Mouse (Mus musculus) intestine, embryonic 15.5 days (tissue): ENCODE measurements around the gene Sar1b. TPM values are rescaled to one million over a fixed set of nuclear protein-coding genes. Genes with fewer than 3 reads are reported as not detected.
"Not testable (repeated sequence)": the region's sequence is repeated elsewhere in the genome, so short reads cannot be mapped to it uniquely, and the experiment has no call there.

Source experiments
- ATAC-seq: fragments of 200-750 bp; cut with Nextera tagmentation; 2 replicates; pipeline ENCODE4 v1.8.0; 2017; ENCODE audit warnings: moderate TSS enrichment, moderate library complexity
- H3K27ac ChIP-seq: fragments of 300-500 bp; sonication (generic); 2 replicates; pipeline ENCODE4 v1.5.1; 2015; ENCODE audit warnings: mild to moderate bottlenecking, inconsistent platforms
- H3K27me3 ChIP-seq: fragments of 300-500 bp; sonication (generic); replicated peaks from 2 replicates; pipeline ENCODE4 v1.6.1; 2015; ENCODE audit warnings: inconsistent platforms
- H3K36me3 ChIP-seq: fragments of 300-500 bp; sonication (generic); 2 replicates; pipeline ENCODE4 v1.6.1; 2015; ENCODE audit warnings: inconsistent platforms
- H3K4me1 ChIP-seq: fragments of 300-500 bp; sonication (generic); replicated peaks from 2 replicates; pipeline ENCODE4 v1.6.1; 2015; ENCODE audit warnings: inconsistent platforms
- H3K4me2 ChIP-seq: fragments of 300-500 bp; sonication (generic); replicated peaks from 2 replicates; pipeline ENCODE4 v1.6.1; 2015; ENCODE audit warnings: mild to moderate bottlenecking, inconsistent platforms
- H3K4me3 ChIP-seq: fragments of 300-500 bp; sonication (generic); replicated peaks from 2 replicates; pipeline ENCODE4 v1.5.1; 2015; ENCODE audit warnings: inconsistent platforms
- H3K9ac ChIP-seq: fragments of 300-500 bp; sonication (generic); 2 replicates; pipeline ENCODE4 v1.6.1; 2015; ENCODE audit warnings: inconsistent platforms
- H3K9me3 ChIP-seq: fragments of 300-500 bp; sonication (generic); 2 replicates; pipeline ENCODE4 v1.6.1; 2016; ENCODE audit warnings: inconsistent platforms
- WGBS: fragments of 180-500 bp; shearing (Covaris S2); methylation state at CpG from one replicate; pipeline ENCODE4 v1.1.7; 2015; 5-methylcytosine and 5-hydroxymethylcytosine counted together
- polyA plus RNA-seq: library from polyadenylated mRNA; unstranded; fragments of >200 nt; fragmentation: Nextera tagmentation; extraction: Ambion mirVana; gene quantifications from 2 replicates; pipeline ENCODE4 v1.2.1, GENCODE M21; 2015

The Sar1b gene
- 168 and 171 TPM in 2 replicates for polyA plus RNA-seq

GRCm38 (mm10) chr11:51763213-51763907 lies at the start of gene Sar1b, which contains the start of gene Sec24a:
Gene Sar1b (plus strand): TSS chr11:51763687.
Gene Sec24a (minus strand): TSS chr11:51763634.
- no peaks in the 10 kb centered on the region for H3K27me3 ChIP-seq
- peak; percentile 83 for ATAC-seq
- H3K9me3 ChIP-seq = no peaks in the 10 kb centered on the region
- H3K9ac ChIP-seq = peak within 1 kb of the TSS; percentile 86
- H3K4me3 ChIP-seq = peak within 1 kb of the TSS; percentile 93
- H3K4me1 ChIP-seq = peaks cover 8% of the 10 kb centered on the region
- peak within 1 kb of the TSS; percentile 77 for H3K4me2 ChIP-seq
- WGBS = under 1% methylated on average over 30 of the region's 30 CpGs
- 0 out of 2 replicates have a peak within 1 kb of the TSS, but pooled peaks have one; percentile 51 for H3K27ac ChIP-seq
- no peaks in the 10 kb centered on the region for H3K36me3 ChIP-seq

- peaks cover 47% of the 10 kb centered on the region for H3K36me3 ChIP-seq
- no peaks in the 10 kb centered on the region for H3K9me3 ChIP-seq
- H3K27me3 ChIP-seq = no peaks in the 10 kb centered on the region
- H3K9ac ChIP-seq = no peak overlapping the region
- 90% methylated on average over 11 of the region's 11 CpGs for WGBS
- H3K27ac ChIP-seq = no peak overlapping the region
- no peak overlapping the region for H3K4me2 ChIP-seq
- no peak for ATAC-seq
- H3K4me3 ChIP-seq = no peak overlapping the region
- no peaks in the 10 kb centered on the region for H3K4me1 ChIP-seq
Observed at GRCm38 (mm10) chr11:51721066-51721465, 42.4 kb upstream of the Sar1b start.

- ATAC-seq = no peak
- Histone ChIP-seq H3K4me2 (no peak overlapping the region), H3K4me3 (no peak overlapping the region), H3K27me3 (no peaks in the 10 kb centered on the region), H3K9me3 (no peaks in the 10 kb centered on the region), H3K27ac (no peak overlapping the region), H3K36me3 (peaks cover 21% of the 10 kb centered on the region), H3K9ac (no peak overlapping the region), H3K4me1 (no peaks in the 10 kb centered on the region)
- 67% methylated on average over 1 of the region's 1 CpGs for WGBS
Observed at GRCm38 (mm10) chr11:51732883-51733282, 30.6 kb upstream of the Sar1b start.

- not testable (repeated sequence) for H3K9ac ChIP-seq, H3K4me3 ChIP-seq, ATAC-seq, H3K27ac ChIP-seq, H3K27me3 ChIP-seq, H3K4me1 ChIP-seq, H3K4me2 ChIP-seq, H3K9me3 ChIP-seq
- 96% methylated on average over 13 of the region's 13 CpGs for WGBS
- peaks cover 21% of the 10 kb centered on the region for H3K36me3 ChIP-seq
Observed at GRCm38 (mm10) chr11:51734218-51734617, 29.3 kb upstream of the Sar1b start.

GRCm38 (mm10) chr11:51738651-51739403 lies 24.7 kb upstream of the Sar1b start:
- H3K27ac ChIP-seq = no peak overlapping the region
- H3K4me2 ChIP-seq = no peak overlapping the region
- 72% methylated on average over 3 of the region's 3 CpGs for WGBS
- H3K4me1 ChIP-seq = no peaks in the 10 kb centered on the region
- no peak overlapping the region for H3K9ac ChIP-seq
- ATAC-seq = peak; percentile 93
- H3K9me3 ChIP-seq = no peaks in the 10 kb centered on the region
- no peak overlapping the region for H3K4me3 ChIP-seq
- no peaks in the 10 kb centered on the region for H3K27me3 ChIP-seq
- H3K36me3 ChIP-seq = peaks cover 22% of the 10 kb centered on the region

GRCm38 (mm10) chr11:51740701-51741100 lies 22.8 kb upstream of the Sar1b start:
- Histone ChIP-seq H3K9ac (no peak overlapping the region), H3K27me3 (no peaks in the 10 kb centered on the region), H3K4me3 (no peak overlapping the region), H3K36me3 (peaks cover 23% of the 10 kb centered on the region), H3K27ac (no peak overlapping the region), H3K9me3 (no peaks in the 10 kb centered on the region), H3K4me1 (no peaks in the 10 kb centered on the region), H3K4me2 (no peak overlapping the region)
- whole genome bisulfite sequencing = 91% methylated on average over 3 of the region's 3 CpGs
- no peak for ATAC-seq

GRCm38 (mm10) chr11:51746096-51746495 lies 17.4 kb upstream of the Sar1b start:
- H3K9me3 ChIP-seq = no peaks in the 10 kb centered on the region
- H3K4me3 ChIP-seq = no peak overlapping the region
- no peaks in the 10 kb centered on the region for H3K4me1 ChIP-seq
- no peak overlapping the region for H3K9ac ChIP-seq
- H3K4me2 ChIP-seq = no peak overlapping the region
- no peak; the same call in 1 of the 2 replicates for ATAC-seq
- no peaks in the 10 kb centered on the region for H3K27me3 ChIP-seq
- no peak overlapping the region for H3K27ac ChIP-seq
- WGBS = 31% methylated on average over 1 of the region's 1 CpGs
- peaks cover 13% of the 10 kb centered on the region for H3K36me3 ChIP-seq

- 81% methylated on average over 6 of the region's 6 CpGs for WGBS
- ATAC-seq = not testable (repeated sequence)
Observed at GRCm38 (mm10) chr11:51751623-51752225, 11.8 kb upstream of the Sar1b start.

GRCm38 (mm10) chr11:51755621-51756311 lies 7.7 kb upstream of the Sar1b start:
- Histone ChIP-seq H3K27ac (peak overlapping the region; percentile 85), H3K9ac (peak overlapping the region; percentile 97), H3K4me2 (peak overlapping the region; percentile 73), H3K36me3 (no peaks in the 10 kb centered on the region), H3K4me1 (peaks cover 5% of the 10 kb centered on the region), H3K4me3 (peak overlapping the region; percentile 100), H3K9me3 (no peaks in the 10 kb centered on the region), H3K27me3 (no peaks in the 10 kb centered on the region)
- ATAC-seq = peak; percentile 78
- under 1% methylated on average over 46 of the region's 46 CpGs for WGBS

More at GRCm38 (mm10) chr11:51751623-51752225, 11.8 kb upstream of the Sar1b start:
- H3K27me3 ChIP-seq, H3K9ac ChIP-seq, H3K4me3 ChIP-seq, H3K36me3 ChIP-seq, H3K9me3 ChIP-seq, H3K27ac ChIP-seq, H3K4me2 ChIP-seq, H3K4me1 ChIP-seq: not testable (repeated sequence)

- no peaks in the 10 kb centered on the region for H3K36me3 ChIP-seq
- under 1% methylated on average over 41 of the region's 41 CpGs for WGBS
- H3K4me1 ChIP-seq = peaks cover 5% of the 10 kb centered on the region
- no peaks in the 10 kb centered on the region for H3K27me3 ChIP-seq
- peak overlapping the region; percentile 73 for H3K4me2 ChIP-seq
- peak overlapping the region; percentile 100 for H3K4me3 ChIP-seq
- peak overlapping the region; percentile 85 for H3K27ac ChIP-seq
- H3K9ac ChIP-seq = peak overlapping the region; percentile 97
- peak; percentile 98 for ATAC-seq
- no peaks in the 10 kb centered on the region for H3K9me3 ChIP-seq
Observed at GRCm38 (mm10) chr11:51756352-51756771, 7.1 kb upstream of the Sar1b start.

- Histone ChIP-seq H3K4me1 (peaks cover 5% of the 10 kb centered on the region), H3K36me3 (no peaks in the 10 kb centered on the region), H3K4me2 (peak overlapping the region; percentile 73), H3K27ac (peak overlapping the region; percentile 85), H3K27me3 (no peaks in the 10 kb centered on the region), H3K4me3 (peak overlapping the region; percentile 100), H3K9me3 (no peaks in the 10 kb centered on the region), H3K9ac (0 out of 2 replicates have a peak overlapping the region, but pooled peaks have one; percentile 97)
- WGBS = 71% methylated on average over 11 of the region's 11 CpGs
- no peak for ATAC-seq
Observed at GRCm38 (mm10) chr11:51757023-51757422, 6.5 kb upstream of the Sar1b start.

- no peak overlapping the region for H3K27ac ChIP-seq
- peaks cover 5% of the 10 kb centered on the region for H3K4me1 ChIP-seq
- ATAC-seq = no peak
- no peaks in the 10 kb centered on the region for H3K36me3 ChIP-seq
- H3K27me3 ChIP-seq = no peaks in the 10 kb centered on the region
- H3K9ac ChIP-seq = no peak overlapping the region
- H3K4me3 ChIP-seq = no peak overlapping the region
- no peak overlapping the region for H3K4me2 ChIP-seq
- H3K9me3 ChIP-seq = no peaks in the 10 kb centered on the region
- WGBS = 73% methylated on average over 5 of the region's 5 CpGs
Observed at GRCm38 (mm10) chr11:51757625-51758024, 5.9 kb upstream of the Sar1b start.
